Mouse (Mus musculus) stomach, embryonic 15.5 days (tissue): ENCODE measurements at regions not wholly inside any gene's neighbourhood (a gene's known extent, or its start where the extent isn't known, plus 50 kb on each side); places are given as distances from the start of the nearest gene placed in this dataset.

Experiments
- ATAC-seq: fragments of 200-750 bp; cut with Nextera tagmentation; 2 replicates; pipeline ENCODE4 v1.8.0; 2017; ENCODE audit warnings: low read depth, moderate number of reproducible peaks, moderate TSS enrichment; ENCODE audit not compliant: insufficient read depth, low FRiP score
- H3K27ac ChIP-seq: fragments of 300-500 bp; sonication (generic); 2 replicates; pipeline ENCODE4 v1.5.1; 2015; ENCODE audit warnings: mild to moderate bottlenecking, inconsistent platforms
- H3K27me3 ChIP-seq: fragments of 300-500 bp; sonication (generic); replicated peaks from 2 replicates; pipeline ENCODE4 v1.6.1; 2015; ENCODE audit warnings: inconsistent platforms
- H3K36me3 ChIP-seq: fragments of 300-500 bp; sonication (generic); 2 replicates; pipeline ENCODE4 v1.6.1; 2015; ENCODE audit warnings: inconsistent platforms
- H3K4me1 ChIP-seq: fragments of 300-500 bp; sonication (generic); 2 replicates; pipeline ENCODE4 v1.6.1; 2015; ENCODE audit warnings: inconsistent platforms
- H3K4me2 ChIP-seq: fragments of 300-500 bp; sonication (generic); 2 replicates; pipeline ENCODE4 v1.6.1; 2015; ENCODE audit warnings: mild to moderate bottlenecking, inconsistent platforms
- H3K4me3 ChIP-seq: fragments of 300-500 bp; sonication (generic); replicated peaks from 2 replicates; pipeline ENCODE4 v1.5.1; 2015; ENCODE audit warnings: inconsistent platforms
- H3K9ac ChIP-seq: fragments of 300-500 bp; sonication (generic); 2 replicates; pipeline ENCODE4 v1.6.1; 2015; ENCODE audit warnings: inconsistent platforms
- H3K9me3 ChIP-seq: fragments of 300-500 bp; sonication (generic); 2 replicates; pipeline ENCODE4 v1.6.1; 2016; ENCODE audit warnings: inconsistent platforms
- WGBS: fragments of 180-500 bp; shearing (Covaris S2); methylation state at CpG from one replicate; pipeline ENCODE4 v1.1.7; 2015; 5-methylcytosine and 5-hydroxymethylcytosine counted together

DNA sequence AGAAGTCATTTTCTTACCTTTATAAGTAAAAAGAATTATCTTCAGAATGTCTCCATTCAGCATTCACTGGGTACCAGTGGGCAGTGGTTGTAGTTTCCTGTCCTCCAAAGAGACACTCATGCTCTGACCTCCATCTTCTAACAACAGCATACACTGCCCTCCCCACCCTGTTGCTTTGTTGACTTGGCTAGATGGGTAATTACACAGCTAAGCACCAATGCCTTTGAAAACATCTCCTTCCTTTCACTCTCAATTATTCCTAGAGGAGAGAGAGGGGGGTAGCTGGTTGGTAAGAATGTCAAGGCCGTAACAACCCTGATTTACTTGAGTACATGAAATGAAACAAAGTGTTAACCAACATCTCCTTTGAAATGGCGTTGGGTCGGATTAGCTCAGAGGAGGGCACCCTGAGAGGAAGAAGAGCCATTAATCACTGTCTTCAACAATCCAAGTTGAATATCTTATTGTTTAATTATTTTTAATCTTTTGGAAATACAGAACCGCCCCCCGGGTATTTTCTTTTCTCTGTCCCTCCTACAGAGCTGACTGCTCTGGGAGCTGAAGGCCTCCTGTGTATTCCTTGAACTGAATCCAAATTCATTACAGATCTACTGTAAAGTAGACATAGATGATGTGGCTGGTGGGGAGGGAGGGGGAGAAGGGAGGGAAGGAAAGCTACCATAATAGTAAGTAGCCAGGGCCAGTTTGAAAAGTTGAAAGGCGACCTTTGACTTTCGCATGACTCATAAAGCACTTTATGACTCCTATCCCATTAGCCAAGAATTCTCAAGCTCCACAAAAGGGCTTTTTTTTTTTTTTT, 302.9 kb downstream of the Pik3r1 start:
- no peaks in the 10 kb centered on the region for H3K9me3 ChIP-seq
- no peaks in the 10 kb centered on the region for H3K27me3 ChIP-seq
- no peak overlapping the region for H3K4me2 ChIP-seq
- H3K27ac ChIP-seq, result no peak overlapping the region
- H3K36me3 ChIP-seq, result no peaks in the 10 kb centered on the region
- H3K9ac ChIP-seq, result no peak overlapping the region
- H3K4me3 ChIP-seq, result no peak overlapping the region
- 56% methylated on average over 7 of the region's 7 CpGs for WGBS
- no peaks in the 10 kb centered on the region for H3K4me1 ChIP-seq
- ATAC-seq, result no peak

DNA sequence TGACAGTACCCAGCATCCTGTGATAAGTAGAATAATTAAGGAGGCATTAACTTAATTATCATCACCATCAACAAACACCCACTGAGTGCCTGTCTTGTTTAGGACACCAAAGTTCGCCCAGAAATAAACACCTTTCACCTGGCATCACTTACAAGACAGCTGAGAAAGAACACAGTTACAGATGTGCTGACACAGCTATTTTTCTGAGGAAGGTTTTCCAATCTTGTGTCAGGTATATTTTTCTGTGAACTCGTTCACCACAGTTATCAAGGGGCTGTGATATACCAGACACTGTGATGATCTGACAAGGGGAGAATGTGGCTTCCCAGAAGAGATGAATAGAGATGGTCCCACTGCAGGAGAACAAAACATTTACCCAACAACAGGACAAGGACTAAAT, 311.1 kb downstream of the Pik3r1 start:
- Histone ChIP-seq H3K4me2 (no peak overlapping the region), H3K4me1 (no peaks in the 10 kb centered on the region), H3K27me3 (no peaks in the 10 kb centered on the region), H3K36me3 (no peaks in the 10 kb centered on the region), H3K9ac (no peak overlapping the region), H3K9me3 (no peaks in the 10 kb centered on the region), H3K4me3 (no peak overlapping the region), H3K27ac (no peak overlapping the region)
- no peak for ATAC-seq
- 45% methylated on average over 2 of the region's 2 CpGs for WGBS

DNA sequence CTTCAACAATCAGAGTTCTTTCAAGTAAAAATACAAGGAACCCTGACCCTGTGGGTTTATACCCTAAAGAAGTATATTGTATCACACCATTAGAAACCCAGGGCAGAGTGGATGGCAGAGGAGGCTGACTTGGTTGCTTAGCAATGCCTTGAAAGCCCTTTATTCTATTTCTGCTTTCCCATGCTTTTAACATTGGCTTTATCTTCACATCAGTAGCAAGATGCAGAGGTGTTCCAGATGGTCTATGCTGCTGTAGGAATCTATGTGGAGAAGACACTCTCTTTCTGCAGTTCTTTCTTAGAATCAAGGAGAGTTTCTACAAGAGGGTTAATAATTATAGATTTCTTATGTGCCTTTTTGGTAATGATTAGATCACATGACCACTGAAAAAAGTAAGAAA, 313.7 kb downstream of the Pik3r1 start:
- no peak for ATAC-seq
- Histone ChIP-seq H3K4me3 (no peak overlapping the region), H3K27ac (no peak overlapping the region), H3K27me3 (no peaks in the 10 kb centered on the region), H3K4me1 (no peaks in the 10 kb centered on the region), H3K36me3 (no peaks in the 10 kb centered on the region), H3K4me2 (no peak overlapping the region), H3K9ac (no peak overlapping the region), H3K9me3 (no peaks in the 10 kb centered on the region)

DNA sequence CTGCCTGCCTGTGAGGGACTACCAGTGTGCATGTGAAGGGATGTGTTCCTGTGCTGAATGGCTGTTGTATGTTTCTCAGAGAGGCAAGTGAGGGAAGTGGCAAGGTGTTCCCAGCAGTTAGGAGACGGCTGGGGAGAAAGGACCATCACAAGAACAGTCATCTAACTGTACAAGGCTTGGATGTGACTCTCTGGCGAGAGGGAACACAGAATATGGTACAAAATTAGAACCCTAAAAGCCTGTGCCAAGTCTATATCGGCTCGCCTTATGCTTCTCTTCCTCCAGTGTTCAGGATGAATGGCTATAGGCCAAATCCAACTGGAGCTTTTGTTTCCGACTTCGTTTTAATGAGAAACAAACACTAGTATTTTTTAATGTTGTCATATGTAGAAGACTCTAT, 317.5 kb downstream of the Pik3r1 start:
- no peaks in the 10 kb centered on the region for H3K4me1 ChIP-seq
- 83% methylated on average over 6 of the region's 6 CpGs for WGBS
- no peak for ATAC-seq
- H3K36me3 ChIP-seq, result no peaks in the 10 kb centered on the region
- no peak overlapping the region for H3K4me2 ChIP-seq
- no peaks in the 10 kb centered on the region for H3K9me3 ChIP-seq
- no peak overlapping the region for H3K9ac ChIP-seq
- H3K27ac ChIP-seq, result no peak overlapping the region
- no peak overlapping the region for H3K4me3 ChIP-seq
- no peaks in the 10 kb centered on the region for H3K27me3 ChIP-seq

DNA sequence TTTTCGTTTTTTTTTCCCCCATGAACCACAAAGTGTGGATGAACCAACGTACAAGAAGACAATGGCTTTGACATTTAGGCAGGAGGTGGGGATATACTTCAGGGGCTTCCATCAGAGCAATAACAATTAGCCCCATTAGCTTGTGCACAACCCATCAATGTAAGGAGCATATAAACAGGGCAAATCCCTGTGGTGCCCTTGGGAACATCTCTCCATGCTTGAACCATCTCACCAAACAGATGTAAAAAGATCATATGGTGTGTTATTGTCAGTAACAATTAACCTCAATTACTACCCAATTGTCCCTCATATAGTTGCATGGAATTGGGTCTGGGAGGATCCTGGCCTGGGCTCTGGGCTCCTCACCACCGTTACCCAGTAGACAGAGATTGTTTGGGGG, 328.5 kb downstream of the Pik3r1 start:
- no peaks in the 10 kb centered on the region for H3K27me3 ChIP-seq
- no peak overlapping the region for H3K4me2 ChIP-seq
- no peak overlapping the region for H3K4me3 ChIP-seq
- no peaks in the 10 kb centered on the region for H3K4me1 ChIP-seq
- ATAC-seq, result no peak
- no peaks in the 10 kb centered on the region for H3K36me3 ChIP-seq
- no peak overlapping the region for H3K27ac ChIP-seq
- 61% methylated on average over 3 of the region's 3 CpGs for WGBS
- H3K9ac ChIP-seq, result no peak overlapping the region
- H3K9me3 ChIP-seq, result no peaks in the 10 kb centered on the region

DNA sequence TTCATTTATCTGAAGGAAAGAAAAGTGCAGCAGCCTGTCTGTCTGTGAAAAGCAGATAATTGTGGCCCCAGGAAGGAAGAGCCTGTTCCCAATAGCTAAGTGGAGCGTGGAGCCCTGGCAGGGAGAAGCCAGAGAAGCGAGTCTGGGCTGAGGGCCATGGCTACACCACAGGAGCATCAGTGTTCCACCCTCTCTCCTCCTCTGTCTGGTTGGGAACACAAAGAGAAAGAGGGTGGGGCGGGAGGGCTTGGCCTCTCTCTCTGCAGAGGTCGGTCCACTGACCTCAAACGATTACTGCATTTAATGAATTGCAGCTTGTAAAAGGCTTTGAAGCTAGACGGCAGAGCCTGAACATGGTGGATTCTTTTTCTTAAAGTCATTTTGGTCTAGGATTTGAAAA, 329.0 kb downstream of the Pik3r1 start:
- Histone ChIP-seq H3K9me3 (no peaks in the 10 kb centered on the region), H3K27ac (no peak overlapping the region), H3K9ac (no peak overlapping the region), H3K4me3 (no peak overlapping the region), H3K27me3 (no peaks in the 10 kb centered on the region), H3K36me3 (no peaks in the 10 kb centered on the region), H3K4me2 (no peak overlapping the region), H3K4me1 (no peaks in the 10 kb centered on the region)
- 48% methylated on average over 6 of the region's 6 CpGs for WGBS
- no peak for ATAC-seq

DNA sequence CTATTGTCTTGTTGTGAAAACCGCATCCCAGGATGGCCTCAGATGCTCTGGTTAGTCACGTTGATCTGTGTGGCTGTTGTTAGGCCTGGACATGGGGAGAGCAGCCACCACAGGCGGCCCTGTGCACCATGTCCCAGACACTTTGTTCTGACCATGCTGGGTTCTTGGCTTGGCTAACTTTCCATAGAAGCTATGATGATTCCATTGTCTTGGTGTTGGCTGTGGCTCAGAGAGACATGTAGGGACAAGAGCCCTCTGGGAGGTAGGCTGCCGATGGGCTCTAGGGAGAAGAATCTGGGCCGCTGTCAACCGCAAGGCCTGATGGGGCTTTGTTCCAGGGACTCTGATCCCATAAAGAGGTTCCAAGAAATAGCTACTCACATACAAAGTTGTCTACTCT, 334.9 kb downstream of the Pik3r1 start:
- H3K27ac ChIP-seq, result no peak overlapping the region
- ATAC-seq, result no peak
- no peaks in the 10 kb centered on the region for H3K4me1 ChIP-seq
- no peaks in the 10 kb centered on the region for H3K36me3 ChIP-seq
- no peaks in the 10 kb centered on the region for H3K9me3 ChIP-seq
- H3K27me3 ChIP-seq, result no peaks in the 10 kb centered on the region
- no peak overlapping the region for H3K4me2 ChIP-seq
- H3K4me3 ChIP-seq, result no peak overlapping the region
- WGBS, result 95% methylated on average over 6 of the region's 6 CpGs
- no peak overlapping the region for H3K9ac ChIP-seq

DNA sequence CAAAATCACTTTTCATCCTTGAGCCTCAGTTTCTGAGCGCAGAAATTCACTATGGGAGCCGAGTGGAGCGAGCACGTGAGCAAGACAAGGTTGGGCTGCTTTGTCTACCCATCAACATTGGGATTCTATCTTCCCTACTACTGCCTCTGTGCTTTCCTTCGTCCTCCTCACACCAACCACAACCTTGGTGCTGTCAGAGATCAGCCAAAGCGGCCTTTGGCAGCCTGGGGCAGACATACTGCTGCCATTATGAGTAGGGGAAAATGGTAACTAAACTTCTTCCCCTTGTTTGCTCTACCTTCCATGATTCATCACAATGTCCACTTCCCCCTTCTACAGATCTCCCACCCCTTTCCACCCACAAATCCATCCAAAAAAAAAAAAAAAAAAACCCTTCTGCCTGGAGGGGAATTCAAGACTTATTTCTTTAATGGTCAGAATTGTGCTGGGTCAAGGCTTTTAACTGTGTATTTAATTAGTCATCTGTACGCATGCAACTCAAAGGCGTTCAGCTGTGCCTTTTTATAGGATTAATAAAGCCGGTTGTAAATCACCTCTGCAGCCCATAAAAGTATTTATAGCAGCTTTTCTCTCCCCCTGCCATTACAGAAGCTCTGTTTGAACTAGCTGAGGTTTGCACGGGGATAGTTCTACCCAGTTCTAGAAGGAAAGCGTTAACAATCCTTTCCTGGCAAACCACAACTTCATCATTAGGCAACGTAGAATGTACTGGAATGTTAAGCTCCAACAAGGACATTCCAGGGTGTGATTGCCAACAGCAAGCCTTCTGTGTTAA, 340.4 kb downstream of the Pik3r1 start:
- Histone ChIP-seq H3K4me1 (no peaks in the 10 kb centered on the region), H3K4me3 (no peak overlapping the region), H3K27me3 (no peaks in the 10 kb centered on the region), H3K36me3 (no peaks in the 10 kb centered on the region), H3K9ac (no peak overlapping the region), H3K9me3 (no peaks in the 10 kb centered on the region), H3K27ac (0 out of 2 replicates have a peak overlapping the region, but pooled peaks have one; percentile 61), H3K4me2 (no peak overlapping the region)
- ATAC-seq, result no peak
- 63% methylated on average over 12 of the region's 12 CpGs for WGBS

DNA sequence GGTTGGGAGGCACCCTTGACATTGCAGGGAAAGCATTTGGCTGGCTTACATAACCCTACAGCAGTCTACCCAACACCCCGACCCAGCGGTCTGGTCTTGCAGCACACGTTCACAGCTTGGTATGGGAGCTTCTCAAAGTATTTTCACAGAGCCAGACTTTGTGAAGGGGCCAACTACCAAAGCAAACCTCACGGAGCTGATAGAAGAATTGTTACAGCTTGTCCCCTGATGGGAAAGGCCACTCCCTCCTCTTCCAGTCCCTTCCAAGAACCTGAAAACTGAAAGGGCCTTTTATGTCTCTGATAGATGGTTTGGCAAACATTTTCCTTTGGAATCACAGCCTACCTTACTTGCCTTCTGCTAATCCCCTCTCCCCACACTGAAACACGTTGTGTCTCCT, 341.6 kb downstream of the Pik3r1 start:
- Histone ChIP-seq H3K4me3 (no peak overlapping the region), H3K27ac (peak overlapping the region; percentile 41; the same call in 1 of the 2 replicates), H3K9ac (no peak overlapping the region), H3K9me3 (no peaks in the 10 kb centered on the region), H3K36me3 (no peaks in the 10 kb centered on the region), H3K4me2 (no peak overlapping the region), H3K27me3 (no peaks in the 10 kb centered on the region), H3K4me1 (no peaks in the 10 kb centered on the region)
- peak; percentile 10; the same call in 1 of the 2 replicates for ATAC-seq
- WGBS, result 43% methylated on average over 5 of the region's 5 CpGs

DNA sequence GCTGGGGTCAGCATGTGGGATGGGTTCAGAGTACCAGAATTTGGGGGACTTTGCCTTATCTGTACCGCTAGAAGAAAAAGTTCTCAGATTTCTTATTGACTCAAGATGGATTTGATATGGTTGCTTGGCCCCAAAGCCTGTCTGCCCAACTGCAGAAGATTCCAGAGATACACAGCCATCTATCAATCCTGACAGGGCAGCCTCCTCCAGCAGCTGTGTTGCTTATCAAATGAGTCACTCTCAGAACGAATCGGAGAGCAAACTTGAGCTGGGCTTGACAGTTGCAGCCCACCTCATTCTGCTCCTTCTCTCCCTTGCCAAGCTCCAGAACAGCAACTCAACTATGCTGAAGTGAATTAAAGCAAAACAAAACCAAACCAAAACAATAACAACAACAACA, 345.9 kb downstream of the Pik3r1 start:
- ATAC-seq, result no peak
- WGBS, result 18% methylated on average over 3 of the region's 3 CpGs
- Histone ChIP-seq H3K27me3 (no peaks in the 10 kb centered on the region), H3K9ac (no peak overlapping the region), H3K36me3 (no peaks in the 10 kb centered on the region), H3K4me3 (no peak overlapping the region), H3K9me3 (no peaks in the 10 kb centered on the region), H3K4me2 (no peak overlapping the region), H3K27ac (no peak overlapping the region), H3K4me1 (no peaks in the 10 kb centered on the region)

DNA sequence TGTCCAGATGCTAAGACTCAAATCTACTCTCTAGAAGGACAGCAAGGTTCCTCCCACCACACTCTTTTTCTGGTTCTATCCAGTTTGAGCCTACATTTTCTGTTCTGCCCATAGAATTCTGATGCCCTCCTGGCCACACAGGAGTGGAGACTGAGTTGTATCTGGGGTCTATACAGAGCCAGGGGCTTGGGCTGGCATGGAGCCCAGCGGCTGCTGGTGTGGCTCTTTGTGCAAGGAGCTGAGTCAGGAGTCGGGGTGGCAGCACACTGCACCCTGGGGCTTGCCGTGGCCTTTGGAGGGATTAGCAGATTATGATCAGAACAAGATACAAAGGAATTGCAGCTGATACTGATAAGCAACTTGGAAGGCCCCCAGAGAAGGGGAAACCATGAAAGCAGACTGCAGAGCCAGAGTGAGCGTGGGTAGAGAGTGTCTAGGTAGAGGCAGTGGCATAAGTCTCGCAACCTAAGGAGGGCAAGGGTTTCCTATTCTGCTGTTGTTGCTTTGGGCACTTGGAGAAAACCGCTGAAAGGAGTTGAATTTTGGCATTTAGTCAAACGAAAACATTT, 348.5 kb downstream of the Pik3r1 start:
- H3K36me3 ChIP-seq, result no peaks in the 10 kb centered on the region
- no peak overlapping the region for H3K27ac ChIP-seq
- no peaks in the 10 kb centered on the region for H3K27me3 ChIP-seq
- no peak overlapping the region for H3K4me2 ChIP-seq
- no peaks in the 10 kb centered on the region for H3K9me3 ChIP-seq
- no peak overlapping the region for H3K9ac ChIP-seq
- no peak for ATAC-seq
- 78% methylated on average over 7 of the region's 7 CpGs for WGBS
- no peaks in the 10 kb centered on the region for H3K4me1 ChIP-seq
- no peak overlapping the region for H3K4me3 ChIP-seq

DNA sequence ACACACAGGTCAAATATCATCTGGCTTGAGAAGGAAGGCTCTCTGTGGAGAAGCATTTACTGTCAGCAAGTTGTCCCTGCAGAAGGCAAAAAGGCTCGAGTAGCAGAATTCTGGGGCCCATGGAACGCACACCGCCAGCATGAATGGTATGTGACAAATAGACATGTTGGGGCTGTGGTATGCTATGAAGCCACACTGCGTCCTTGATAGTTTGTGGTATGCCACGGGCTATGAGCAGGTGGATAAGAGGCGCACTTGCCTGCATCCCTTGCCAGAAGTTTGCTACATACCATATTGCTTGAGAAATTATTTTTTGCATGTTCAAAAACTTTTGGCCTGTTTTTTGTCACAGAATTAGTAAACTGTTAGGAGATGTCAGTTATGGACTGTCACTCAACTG, 349.7 kb downstream of the Pik3r1 start:
- no peak for ATAC-seq
- WGBS, result 78% methylated on average over 6 of the region's 6 CpGs
- no peak overlapping the region for H3K4me2 ChIP-seq
- no peaks in the 10 kb centered on the region for H3K9me3 ChIP-seq
- no peak overlapping the region for H3K4me3 ChIP-seq
- H3K27me3 ChIP-seq, result no peaks in the 10 kb centered on the region
- no peaks in the 10 kb centered on the region for H3K4me1 ChIP-seq
- H3K36me3 ChIP-seq, result no peaks in the 10 kb centered on the region
- no peak overlapping the region for H3K27ac ChIP-seq
- H3K9ac ChIP-seq, result no peak overlapping the region
